Mouse (Mus musculus) stomach, postnatal 0 days (tissue): ENCODE data around the gene Babam2. TPM values are rescaled to one million over a fixed set of nuclear protein-coding genes. Genes with fewer than 3 reads are reported as not detected.

ENCODE experiments used
- ATAC-seq: fragments of 200-750 bp; cut with Nextera tagmentation; 2 replicates; pipeline ENCODE4 v1.8.0; 2017; ENCODE audit not compliant: low FRiP score, low TSS enrichment
- DNase-seq: peaks from one replicate; pipeline ENCODE4 v3.0.0-alpha.2; 2016; ENCODE audit warnings: low spot score
- H3K27ac ChIP-seq: fragments of 300-500 bp; sonication (generic); replicated peaks from 2 replicates; pipeline ENCODE4 v1.5.1; 2014; ENCODE audit warnings: mild to moderate bottlenecking, control low read depth
- H3K27me3 ChIP-seq: fragments of 300-500 bp; sonication (generic); 2 replicates; pipeline ENCODE4 v1.6.1; 2014; ENCODE audit warnings: low read length; ENCODE audit not compliant: control insufficient read depth, insufficient read depth
- H3K36me3 ChIP-seq: fragments of 300-500 bp; sonication (generic); 2 replicates; pipeline ENCODE4 v1.6.1; 2014; ENCODE audit warnings: low read length, mixed read lengths; ENCODE audit not compliant: control insufficient read depth, insufficient read depth
- H3K4me1 ChIP-seq: fragments of 300-500 bp; sonication (generic); replicated peaks from 2 replicates; pipeline ENCODE4 v1.6.1; 2014; ENCODE audit warnings: antibody characterized with exemption; ENCODE audit not compliant: control insufficient read depth, insufficient read depth
- H3K4me2 ChIP-seq: fragments of 300-500 bp; sonication (generic); replicated peaks from 2 replicates; pipeline ENCODE4 v1.6.1; 2014; ENCODE audit warnings: low read depth, mild to moderate bottlenecking, control low read depth, moderate library complexity
- H3K4me3 ChIP-seq: fragments of 300-500 bp; sonication (generic); 2 replicates; pipeline ENCODE4 v1.5.1; 2014; ENCODE audit warnings: low read depth, low read length, control low read depth
- H3K9ac ChIP-seq: fragments of 300-500 bp; sonication (generic); 2 replicates; pipeline ENCODE4 v1.6.1; 2014; ENCODE audit warnings: mild to moderate bottlenecking, low read length, control low read depth, mixed read lengths
- H3K9me3 ChIP-seq: fragments of 300-500 bp; sonication (generic); 2 replicates; pipeline ENCODE4 v1.6.1; 2016; ENCODE audit warnings: low read length; ENCODE audit not compliant: control insufficient read depth
- CTCF ChIP-seq: IDR thresholded peaks from 2 replicates; pipeline ENCODE4 v1.5.1; 2016; ENCODE audit warnings: antibody characterized with exemption, low read depth, mild to moderate bottlenecking, moderate library complexity
- EP300 ChIP-seq: optimal IDR thresholded peaks from 2 replicates; pipeline ENCODE3; 2016; ENCODE audit warnings: antibody characterized with exemption
- WGBS: fragments of 180-500 bp; shearing (Covaris S2); extraction: QIAGEN DNeasy Blood & Tissue Kit; methylation state at CpG from one replicate; pipeline ENCODE4 v1.1.7; 2014; 5-methylcytosine and 5-hydroxymethylcytosine counted together
- polyA plus RNA-seq: library from polyadenylated mRNA; unstranded; fragments of >200 nt; fragmentation: Nextera tagmentation; extraction: Ambion mirVana; gene quantifications from 2 replicates; pipeline ENCODE4 v1.2.1, GENCODE M21; 2015

Babam2 gene
- polyA plus RNA-seq, 1 experiment from 2014 or later: 44.9 TPM

- TF ChIP-seq CTCF (no peak), EP300 (no peak)
- H3K4me2 ChIP-seq: no peak overlapping the region
- H3K27me3 ChIP-seq: no peaks in the 10 kb centered on the region
- 0 out of 2 replicates have a peak, but pooled peaks cover 3% of the 10 kb centered on the region for H3K4me1 ChIP-seq
- H3K9me3 ChIP-seq: no peaks in the 10 kb centered on the region
- ATAC-seq: no peak
- no peak overlapping the region for H3K9ac ChIP-seq
- 0 out of 2 replicates have a peak, but pooled peaks cover 4% of the 10 kb centered on the region for H3K36me3 ChIP-seq
- peak overlapping the region; percentile 77; the same call in 1 of the 2 replicates for H3K27ac ChIP-seq
- no peak for DNase-seq
- H3K4me3 ChIP-seq: no peak overlapping the region
Measured at GRCm38 (mm10) chr5:31699397-31699796, 1.9 kb downstream of the Babam2 start.

- Histone ChIP-seq H3K36me3 (0 out of 2 replicates have a peak, but pooled peaks cover 4% of the 10 kb centered on the region), H3K9ac (no peak overlapping the region), H3K27ac (no peak overlapping the region), H3K9me3 (no peaks in the 10 kb centered on the region), H3K4me3 (no peak overlapping the region), H3K27me3 (no peaks in the 10 kb centered on the region), H3K4me1 (no peaks in the 10 kb centered on the region), H3K4me2 (no peak overlapping the region)
- DNase-seq (no peak), ATAC-seq (no peak)
- WGBS: 87% methylated on average over 5 of the region's 5 CpGs
- TF ChIP-seq CTCF: no peak
- no peak for TF ChIP-seq EP300
Measured at GRCm38 (mm10) chr5:31704971-31705370, 7.5 kb downstream of the Babam2 start.

- Histone ChIP-seq H3K4me3 (no peak overlapping the region), H3K4me1 (no peaks in the 10 kb centered on the region), H3K9ac (no peak overlapping the region), H3K27me3 (no peaks in the 10 kb centered on the region), H3K9me3 (no peaks in the 10 kb centered on the region), H3K27ac (no peak overlapping the region), H3K36me3 (0 out of 2 replicates have a peak, but pooled peaks cover 4% of the 10 kb centered on the region), H3K4me2 (no peak overlapping the region)
- no peak for DNase-seq
- WGBS: 75% methylated on average over 4 of the region's 4 CpGs
- no peak for ATAC-seq
- TF ChIP-seq CTCF (no peak), EP300 (no peak)
Measured at GRCm38 (mm10) chr5:31706826-31707225, 9.3 kb downstream of the Babam2 start.

GRCm38 (mm10) chr5:31709389-31709788 lies 11.9 kb downstream of the Babam2 start:
- no peaks in the 10 kb centered on the region for H3K27me3 ChIP-seq
- WGBS: 85% methylated on average over 1 of the region's 1 CpGs
- no peak overlapping the region for H3K27ac ChIP-seq
- ATAC-seq (no peak), DNase-seq (no peak)
- TF ChIP-seq EP300 (no peak), CTCF (peak; percentile 53; the same call in 1 of the 2 replicates)
- H3K4me2 ChIP-seq: no peak overlapping the region
- H3K36me3 ChIP-seq: no peaks in the 10 kb centered on the region
- 0 out of 2 replicates have a peak, but pooled peaks cover 2% of the 10 kb centered on the region for H3K4me1 ChIP-seq
- no peak overlapping the region for H3K4me3 ChIP-seq
- no peaks in the 10 kb centered on the region for H3K9me3 ChIP-seq
- no peak overlapping the region for H3K9ac ChIP-seq

GRCm38 (mm10) chr5:31713280-31713711 lies 15.8 kb downstream of the Babam2 start:
- Histone ChIP-seq H3K36me3 (no peaks in the 10 kb centered on the region), H3K9me3 (no peaks in the 10 kb centered on the region), H3K27me3 (no peaks in the 10 kb centered on the region), H3K4me2 (no peak overlapping the region), H3K27ac (peak overlapping the region; percentile 94), H3K4me3 (no peak overlapping the region), H3K4me1 (peaks cover 5% of the 10 kb centered on the region; the same call in 1 of the 2 replicates), H3K9ac (no peak overlapping the region)
- WGBS: 56% methylated on average over 2 of the region's 2 CpGs
- TF ChIP-seq EP300: no peak
- TF ChIP-seq CTCF: no peak
- ATAC-seq (peak; percentile 91), DNase-seq (no peak)

- whole genome bisulfite sequencing: 51% methylated on average over 5 of the region's 5 CpGs
- peak; percentile 51 for DNase-seq
Measured at GRCm38 (mm10) chr5:31713841-31714264, 16.4 kb downstream of the Babam2 start.

More at GRCm38 (mm10) chr5:31713841-31714264, 16.4 kb downstream of the Babam2 start:
- ATAC-seq: peak; percentile 67
- H3K27ac ChIP-seq: peak overlapping the region; percentile 94
- H3K4me1 ChIP-seq: peaks cover 5% of the 10 kb centered on the region; the same call in 1 of the 2 replicates
- TF ChIP-seq CTCF: no peak
- TF ChIP-seq EP300: no peak
- no peaks in the 10 kb centered on the region for H3K9me3 ChIP-seq
- H3K27me3 ChIP-seq: no peaks in the 10 kb centered on the region
- no peak overlapping the region for H3K9ac ChIP-seq
- H3K4me2 ChIP-seq: no peak overlapping the region
- no peaks in the 10 kb centered on the region for H3K36me3 ChIP-seq
- H3K4me3 ChIP-seq: no peak overlapping the region
